Mouse (Mus musculus) bone marrow macrophage, adult 2 months (primary cell): Measurements from ENCODE around the gene Bach2. TPM values are rescaled to one million over a fixed set of nuclear protein-coding genes. Genes with fewer than 3 reads are reported as not detected.
A peak's percentile ranks its signal among the peaks of the same experiment; 100 is the strongest.

Experiments used
- H3K27ac ChIP-seq: 2 replicates; pipeline ENCODE4 v1.5.1; 2012; ENCODE audit warnings: low read depth, low read length; ENCODE audit not compliant: insufficient read depth
- H3K4me1 ChIP-seq: 2 replicates; pipeline ENCODE4 v1.6.1; 2012; ENCODE audit warnings: low read length; ENCODE audit not compliant: control insufficient read depth, insufficient read depth
- H3K4me3 ChIP-seq: 2 replicates; pipeline ENCODE4 v1.5.1; 2012; ENCODE audit warnings: mild to moderate bottlenecking, low read length, moderate library complexity; ENCODE audit not compliant: insufficient read depth
- CTCF ChIP-seq: IDR thresholded peaks from 2 replicates; pipeline ENCODE4 v1.5.1; 2012; ENCODE audit warnings: low read depth, mild to moderate bottlenecking, low read length, moderate library complexity
- POLR2A ChIP-seq: IDR thresholded peaks from 2 replicates; pipeline ENCODE4 v1.6.1; 2012; ENCODE audit warnings: mild to moderate bottlenecking, low read depth, low read length, borderline replicate concordance
- polyA plus RNA-seq: library from polyadenylated mRNA; stranded (reverse); fragments of >200 nt; gene quantifications from 2 replicates; pipeline ENCODE4 v1.2.4, GENCODE M21; 2012; ENCODE audit not compliant: missing spikeins, insufficient read depth, insufficient read length

Gene Bach2
- polyA plus RNA-seq, 1 experiment: 1.4 TPM

DNA sequence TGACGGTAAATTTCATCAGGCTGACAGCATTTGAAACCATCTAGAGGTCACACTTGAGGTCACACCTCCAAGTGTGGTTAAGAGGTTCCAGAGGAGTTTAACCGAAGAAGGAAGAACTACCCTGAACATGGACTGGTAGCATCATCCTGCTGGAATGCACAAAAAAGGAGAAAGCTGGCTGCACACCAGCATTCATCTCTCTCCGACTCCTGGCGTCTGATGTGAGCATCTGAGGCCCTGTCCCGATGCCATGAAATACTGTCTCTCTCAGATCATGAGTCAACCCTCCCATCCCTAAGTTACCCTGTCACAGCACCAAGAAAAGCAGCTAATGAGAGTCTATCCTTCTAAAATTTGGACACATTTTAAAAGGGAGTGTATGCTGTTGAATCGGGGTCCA is 17.6 kb upstream of the Bach2 start:
- no peak overlapping the region for H3K4me3 ChIP-seq
- H3K27ac ChIP-seq: no peak overlapping the region
- H3K4me1 ChIP-seq: no peaks in the 10 kb centered on the region
- TF ChIP-seq POLR2A: no peak
- no peak for TF ChIP-seq CTCF

DNA sequence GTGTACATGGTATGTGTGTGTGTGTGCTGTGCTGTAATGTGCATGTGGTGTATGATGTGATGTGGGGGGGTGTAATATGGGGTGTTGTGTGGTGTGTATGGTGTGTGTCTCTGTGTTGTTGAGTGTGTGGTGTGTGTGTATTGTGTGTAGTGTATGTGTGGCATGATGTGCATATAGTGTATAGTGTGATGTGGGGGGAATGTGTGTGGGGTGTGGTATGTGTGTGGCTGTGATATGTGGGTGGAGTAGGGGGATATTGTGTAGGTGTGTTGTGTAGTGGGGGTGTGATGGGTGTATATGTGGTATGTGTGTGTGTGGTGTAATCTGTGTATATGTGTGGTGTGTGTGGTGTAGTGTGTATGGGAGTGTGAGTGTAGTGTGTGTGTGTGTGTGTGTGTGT is 15.0 kb upstream of the Bach2 start:
- TF ChIP-seq CTCF: no peak
- TF ChIP-seq POLR2A: no peak
- Histone ChIP-seq H3K4me1 (no peaks in the 10 kb centered on the region), H3K27ac (no peak overlapping the region), H3K4me3 (no peak overlapping the region)

DNA sequence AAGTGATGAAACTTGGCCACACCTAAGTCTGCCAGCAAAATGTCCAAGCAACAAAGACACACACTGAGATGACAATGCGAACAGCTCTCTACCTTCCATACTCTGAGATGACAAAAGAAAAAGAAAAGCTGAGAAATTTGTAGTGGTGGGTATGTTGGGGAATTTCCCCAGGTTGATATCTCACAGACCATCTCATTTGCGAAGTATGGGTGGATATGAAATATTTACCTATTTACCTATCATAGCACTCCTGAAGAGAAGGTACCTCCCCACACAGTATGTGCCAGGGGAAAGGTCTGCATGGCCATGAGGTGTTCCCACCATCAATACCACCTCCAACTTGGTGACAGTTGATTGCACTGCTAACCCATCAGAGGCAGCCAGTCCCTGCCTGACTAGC is 13.4 kb upstream of the Bach2 start:
- H3K27ac ChIP-seq: no peak overlapping the region
- TF ChIP-seq POLR2A (no peak), CTCF (no peak)

DNA sequence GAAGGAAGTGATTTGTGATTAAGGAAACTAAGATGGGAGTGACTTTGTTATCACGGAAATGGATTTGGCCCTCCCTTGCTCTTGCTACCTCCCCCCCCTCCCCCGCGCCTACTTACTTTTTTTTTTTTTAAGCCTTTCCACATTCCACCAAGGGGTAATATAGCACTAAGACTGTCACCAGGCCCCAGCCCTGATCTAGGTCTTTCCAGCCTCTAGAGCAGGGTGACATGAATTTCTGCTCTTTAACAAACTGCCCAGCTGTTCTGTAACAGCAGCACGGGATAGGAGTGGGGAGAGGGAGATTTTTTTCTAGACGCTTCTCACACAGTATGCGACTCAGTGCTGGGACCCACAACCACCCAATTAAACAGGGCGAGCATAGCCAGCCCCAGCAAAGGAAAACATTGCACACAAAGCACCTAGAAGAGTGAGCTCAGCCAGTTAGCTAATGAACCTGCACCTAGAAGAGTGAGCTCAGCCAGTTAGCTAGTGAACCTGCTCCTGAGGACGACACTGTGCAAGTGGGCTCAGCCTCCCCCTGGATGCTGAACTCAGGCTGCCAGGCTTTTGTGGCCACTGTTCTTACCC is 10.5 kb upstream of the Bach2 start:
- no peak overlapping the region for H3K4me3 ChIP-seq
- TF ChIP-seq CTCF: no peak
- no peak for TF ChIP-seq POLR2A
- peaks cover 3% of the 10 kb centered on the region; the same call in 1 of the 2 replicates for H3K4me1 ChIP-seq
- H3K27ac ChIP-seq: no peak overlapping the region

More for the DNA sequence above, 13.4 kb upstream of the Bach2 start:
- Histone ChIP-seq H3K4me3 (no peak overlapping the region), H3K4me1 (peaks cover 3% of the 10 kb centered on the region; the same call in 1 of the 2 replicates)

DNA sequence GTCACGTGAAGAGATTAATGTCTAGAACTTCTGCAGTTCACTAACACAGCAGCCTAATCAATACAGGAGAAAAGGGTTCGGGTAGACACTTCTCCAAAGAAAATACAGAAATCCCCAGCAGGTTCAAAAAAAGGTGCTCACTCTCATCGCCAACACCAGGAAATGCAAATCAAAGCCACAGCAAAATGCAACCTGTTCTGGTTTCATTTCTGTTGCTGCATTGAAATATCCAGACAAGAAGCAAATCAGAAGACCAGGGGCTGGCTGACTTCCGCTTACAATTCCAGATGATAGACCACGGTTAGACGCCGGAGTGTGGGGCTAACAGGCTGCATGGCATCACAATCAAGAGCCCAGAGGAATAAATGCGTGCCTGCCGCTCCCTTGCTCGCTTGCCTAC is 9.3 kb upstream of the Bach2 start:
- no peak overlapping the region for H3K27ac ChIP-seq
- peaks cover 3% of the 10 kb centered on the region; the same call in 1 of the 2 replicates for H3K4me1 ChIP-seq
- H3K4me3 ChIP-seq: peak overlapping the region; percentile 26; the same call in 1 of the 2 replicates
- TF ChIP-seq CTCF: no peak
- no peak for TF ChIP-seq POLR2A

DNA sequence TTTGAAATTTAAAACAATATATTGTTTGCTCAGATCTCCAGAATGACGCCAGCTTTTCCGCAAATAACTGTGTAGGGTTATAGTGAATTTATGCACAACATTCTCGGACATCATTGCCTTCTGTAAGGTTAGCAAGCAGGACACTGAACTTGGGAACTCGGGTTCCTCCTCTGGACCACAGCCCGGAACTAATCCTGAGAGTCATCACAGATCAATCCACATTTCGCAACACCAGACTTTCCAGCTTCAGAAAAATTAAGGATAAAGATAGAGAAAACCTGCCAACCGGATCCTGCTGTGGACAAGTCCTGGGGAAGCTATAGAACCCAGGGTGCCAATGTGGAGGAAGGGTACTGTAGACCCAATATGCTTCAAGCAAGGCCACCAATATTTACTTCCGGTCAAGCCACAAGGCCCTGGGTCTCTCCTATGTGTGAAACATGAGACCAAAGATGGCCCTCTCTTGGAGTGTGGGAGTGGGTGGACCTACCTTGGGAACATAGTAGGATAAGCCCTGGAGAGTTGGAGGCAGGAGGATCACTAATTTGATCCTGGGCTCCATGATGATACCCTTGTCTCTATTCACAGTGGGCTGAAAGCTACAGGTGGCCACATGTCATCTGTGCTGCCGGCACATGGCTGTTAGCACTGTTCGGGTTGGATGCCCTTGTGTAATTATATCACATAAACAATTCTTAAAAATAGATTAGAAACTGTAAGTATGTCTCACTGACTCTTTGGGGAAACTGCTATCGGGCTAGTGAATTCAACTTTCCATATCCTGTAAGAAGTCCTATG is 7.1 kb upstream of the Bach2 start:
- H3K27ac ChIP-seq: no peak overlapping the region
- no peak for TF ChIP-seq CTCF
- peaks cover 3% of the 10 kb centered on the region; the same call in 1 of the 2 replicates for H3K4me1 ChIP-seq
- no peak overlapping the region for H3K4me3 ChIP-seq

DNA sequence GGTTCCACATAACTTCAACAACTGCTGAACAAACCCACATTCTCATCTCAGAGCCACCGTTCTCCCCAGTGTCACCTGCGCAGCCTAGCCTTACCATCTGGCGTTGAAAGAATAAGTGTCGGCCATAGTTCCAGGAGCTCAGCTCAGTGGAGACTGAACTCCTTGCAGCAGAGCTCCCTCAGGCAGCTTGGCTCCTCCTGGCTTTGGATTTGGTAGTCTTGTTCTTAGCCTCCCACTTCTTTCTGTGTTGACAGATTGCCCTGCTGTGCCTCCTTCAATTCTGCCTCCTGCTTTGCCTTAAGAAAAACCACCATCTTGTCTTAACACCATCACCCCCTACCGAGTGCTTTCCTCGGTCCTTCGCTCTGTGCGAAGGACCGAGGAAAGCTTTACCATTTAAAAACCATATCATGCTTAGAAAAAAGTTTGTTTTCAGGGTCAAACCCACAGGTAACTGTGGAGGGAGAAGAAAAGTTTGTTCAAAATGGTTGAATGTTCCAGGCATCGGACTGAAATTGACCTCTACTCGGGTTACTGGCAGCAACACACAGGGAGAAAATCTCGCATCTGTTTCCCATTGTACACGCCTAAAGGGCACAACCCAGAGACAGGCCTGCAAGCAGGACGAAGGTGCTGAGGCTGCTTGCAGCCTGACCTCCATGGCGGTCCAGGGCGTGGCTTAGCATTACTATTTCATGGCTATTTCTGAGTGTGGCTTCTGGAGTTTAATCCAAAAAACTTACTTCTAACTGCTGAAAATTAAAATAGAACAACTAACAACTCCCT is 2.5 kb upstream of the Bach2 start:
- TF ChIP-seq POLR2A: no peak
- no peak for TF ChIP-seq CTCF
- Histone ChIP-seq H3K27ac (no peak overlapping the region), H3K4me1 (no peaks in the 10 kb centered on the region), H3K4me3 (no peak overlapping the region)

DNA sequence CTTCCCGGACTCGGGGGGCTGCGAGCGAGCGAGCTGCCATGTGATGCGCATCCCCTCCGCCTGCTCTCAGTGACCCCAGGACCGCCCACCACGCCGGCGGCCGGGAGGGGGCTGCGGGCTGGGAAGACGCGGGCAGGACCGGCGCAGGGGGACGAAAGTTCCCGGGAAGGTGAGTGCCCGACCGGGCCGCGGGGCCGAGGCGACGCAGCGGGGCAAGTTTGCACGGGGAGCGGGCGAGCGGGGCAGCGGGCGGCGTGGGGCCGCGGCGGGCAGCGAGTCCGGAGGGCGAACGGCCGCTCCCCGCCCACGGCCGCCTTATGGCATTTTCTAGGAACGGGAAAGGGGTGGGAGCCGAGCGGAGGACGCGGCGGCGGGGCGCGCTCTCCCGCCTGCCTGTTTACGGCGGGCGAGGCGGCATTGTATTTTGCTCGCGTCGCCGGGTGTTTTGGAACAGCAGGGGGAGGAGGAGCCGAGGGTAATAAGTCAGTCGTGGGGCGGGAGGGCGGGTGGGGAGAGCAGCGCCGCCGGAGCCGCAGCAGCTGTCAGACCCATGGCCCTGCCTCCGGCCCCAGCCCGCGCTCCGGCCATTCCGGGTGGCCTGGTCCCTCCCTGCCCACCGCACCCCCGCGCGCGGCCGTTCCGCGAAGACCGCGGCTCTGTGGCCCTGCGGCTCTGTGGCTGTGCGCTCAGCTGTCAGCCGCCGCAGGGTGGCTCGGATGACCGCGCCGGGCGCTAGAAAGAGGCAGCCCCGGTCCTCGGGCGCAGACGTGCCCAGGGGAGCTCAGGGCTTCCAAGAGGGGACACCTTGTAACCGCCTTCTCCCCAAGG is 531 bp downstream of the Bach2 start:
- TF ChIP-seq CTCF (no peak), POLR2A (no peak)
- no peaks in the 10 kb centered on the region for H3K4me1 ChIP-seq
- H3K27ac ChIP-seq: no peak overlapping the region
- peak overlapping the region; percentile 65 for H3K4me3 ChIP-seq

DNA sequence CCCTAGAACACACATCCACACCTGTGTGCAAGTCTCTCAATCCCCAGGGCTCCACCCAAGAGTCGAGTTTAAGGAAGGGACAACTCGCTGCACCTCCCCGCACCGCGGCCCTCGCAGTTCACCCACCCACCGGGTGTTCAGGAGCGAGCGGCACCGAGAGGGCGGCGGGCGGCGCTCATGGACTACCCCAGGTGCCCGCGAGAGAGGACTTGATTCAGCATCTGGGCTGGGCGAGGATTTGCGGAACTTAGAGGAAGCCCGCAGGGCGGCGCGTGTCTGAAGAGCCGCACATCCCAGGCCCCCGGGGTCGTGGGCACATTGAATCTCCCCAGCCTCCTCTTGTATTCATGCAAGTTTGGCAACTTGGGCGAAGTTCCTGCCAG is 1.1 kb downstream of the Bach2 start:
- Histone ChIP-seq H3K4me1 (no peaks in the 10 kb centered on the region), H3K27ac (no peak overlapping the region), H3K4me3 (peak overlapping the region; percentile 65)
- TF ChIP-seq POLR2A (no peak), CTCF (no peak)
